Mouse (Mus musculus): ENCODE measurements at regions not wholly inside any gene's neighbourhood (a gene's known extent, or its start where the extent isn't known, plus 50 kb on each side); places are given as distances from the start of the nearest gene placed in this dataset.

DNA sequence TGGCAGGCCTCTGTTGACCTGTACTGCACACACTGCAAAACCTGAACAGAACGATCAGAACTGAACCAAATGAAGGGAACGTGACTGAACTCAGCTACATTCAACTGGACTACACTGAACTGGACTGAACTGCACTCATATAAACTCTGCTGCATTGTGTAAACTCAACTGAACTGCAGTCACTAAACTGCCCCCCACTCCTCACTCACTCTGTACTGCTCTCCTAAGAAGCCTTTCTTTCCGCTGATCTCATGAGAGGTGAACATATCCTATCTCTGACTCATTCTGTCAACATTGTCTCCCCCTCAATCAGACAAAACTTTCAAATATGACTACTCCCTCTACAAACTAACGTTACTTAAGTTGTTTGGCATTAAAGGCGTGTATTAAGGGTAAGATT, 324.5 kb upstream of the Cdh9 start:
- DNase-seq (ENCODE audit: low spot score in 2 of 2) = no peak

DNA sequence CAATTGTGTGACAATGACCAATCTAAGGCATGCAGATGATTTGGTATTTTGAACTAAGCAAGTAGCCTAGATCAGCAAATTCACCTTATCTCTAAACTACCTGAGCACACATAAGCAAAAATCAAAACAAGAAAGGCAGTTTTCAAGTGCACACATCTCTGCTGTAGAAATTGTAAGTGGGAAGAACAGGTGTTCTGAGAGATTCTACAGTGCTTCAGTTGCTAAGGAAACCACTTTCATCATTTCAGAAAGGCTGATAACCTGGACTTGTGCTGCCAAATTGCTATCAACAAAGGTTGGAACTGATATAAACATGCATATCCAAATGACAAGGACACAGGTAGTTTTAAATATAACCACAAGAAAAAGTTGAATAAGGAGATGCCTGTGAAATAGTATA, 322.4 kb upstream of the Cdh9 start:
- DNase-seq (ENCODE audit: low spot score in 2 of 2) = no peak

DNA sequence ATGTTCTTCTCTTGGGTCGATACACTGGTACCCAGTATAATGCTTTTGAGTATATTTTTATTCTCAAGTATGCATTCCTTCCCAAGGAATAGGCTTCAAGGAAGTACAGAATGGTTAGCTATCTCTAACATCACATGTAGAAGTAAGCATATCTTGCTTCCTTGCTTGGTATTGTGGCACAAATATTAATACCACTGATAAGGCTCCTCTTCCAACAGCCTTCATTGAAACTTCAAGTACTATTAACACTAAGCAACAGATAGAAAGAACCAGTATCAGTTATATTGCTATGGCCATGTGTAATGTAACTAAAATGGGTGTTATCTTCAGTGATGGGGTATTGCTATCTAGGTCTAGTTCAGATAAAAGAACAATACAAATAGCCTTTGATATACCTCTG, 316.9 kb upstream of the Cdh9 start:
- no peak for DNase-seq (ENCODE audit: low spot score in 2 of 2)

DNA sequence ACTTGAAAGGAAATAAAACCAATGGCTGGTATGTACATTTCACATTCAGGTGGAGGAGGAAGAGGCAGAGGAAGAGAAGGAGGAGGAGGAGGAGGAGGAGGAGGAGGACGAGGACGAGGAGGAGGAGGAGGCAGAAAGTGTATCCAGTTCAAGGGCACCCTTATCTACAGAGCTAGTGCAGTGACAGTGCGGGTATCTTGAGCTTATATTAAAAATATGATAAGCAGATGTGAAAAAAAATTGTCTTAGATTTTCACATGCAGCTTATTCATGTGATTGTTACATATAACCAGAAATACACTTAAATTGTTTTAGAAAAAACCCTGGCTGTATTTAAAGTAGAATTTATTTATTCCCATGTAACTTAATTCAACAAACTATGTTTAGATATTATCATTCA, 310.8 kb upstream of the Cdh9 start:
- DNase-seq (ENCODE audit: low spot score in 2 of 2) = no peak

DNA sequence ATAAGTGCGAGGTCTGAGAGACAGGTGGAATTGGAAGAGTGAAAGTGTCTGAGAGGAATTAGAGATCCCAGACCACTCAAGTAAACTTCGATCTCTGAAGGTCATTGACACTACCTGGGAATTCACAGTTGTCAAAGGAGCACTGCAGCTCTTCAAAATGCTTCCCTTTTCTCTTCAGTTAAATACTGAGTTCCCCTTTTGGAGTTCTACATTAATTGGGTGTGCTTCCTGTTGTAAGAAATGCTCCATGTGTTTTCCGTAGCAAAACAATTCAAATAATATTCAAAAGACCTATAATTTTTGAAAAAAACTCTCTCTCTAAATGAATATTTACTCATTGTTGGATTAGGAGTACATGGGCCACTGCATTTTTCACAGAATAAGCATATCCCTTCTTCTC, 305.5 kb upstream of the Cdh9 start:
- DNase-seq (ENCODE audit: low spot score in 2 of 2) = no peak

- no peak for DNase-seq (ENCODE audit: low spot score in 2 of 2)
Observed at GRCm38 (mm10) chr15:16446631-16447030, 281.9 kb upstream of the Cdh9 start.

DNA sequence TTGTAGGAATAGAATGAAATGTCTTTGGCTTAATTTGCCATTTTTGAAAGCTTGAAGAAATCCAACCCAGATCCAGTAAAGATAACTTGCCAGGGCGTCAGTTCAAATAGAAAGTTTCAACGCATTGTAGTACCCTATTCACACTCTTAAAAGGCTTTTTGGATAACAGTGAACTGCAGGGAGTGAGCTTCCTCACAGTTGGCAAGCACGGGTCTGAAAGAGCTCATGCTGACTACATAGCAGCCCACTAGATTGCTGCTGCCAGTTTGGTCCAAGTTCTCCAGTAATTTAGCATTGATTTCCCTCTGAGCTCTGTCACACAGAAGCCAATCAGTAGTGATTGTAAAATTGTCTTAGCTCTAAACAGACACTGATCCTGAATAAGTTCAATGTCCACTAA, 237.3 kb upstream of the Cdh9 start:
- DNase-seq (ENCODE audit: low spot score in 2 of 2) = no peak

- no peak for DNase-seq (ENCODE audit: low spot score in 2 of 2)
Observed at GRCm38 (mm10) chr15:16492871-16493270, 235.7 kb upstream of the Cdh9 start.

- peak; percentile 13 to 17 for DNase-seq (ENCODE audit: low spot score in 2 of 2)
Observed at GRCm38 (mm10) chr15:16520556-16520955, 208.0 kb upstream of the Cdh9 start.

DNA sequence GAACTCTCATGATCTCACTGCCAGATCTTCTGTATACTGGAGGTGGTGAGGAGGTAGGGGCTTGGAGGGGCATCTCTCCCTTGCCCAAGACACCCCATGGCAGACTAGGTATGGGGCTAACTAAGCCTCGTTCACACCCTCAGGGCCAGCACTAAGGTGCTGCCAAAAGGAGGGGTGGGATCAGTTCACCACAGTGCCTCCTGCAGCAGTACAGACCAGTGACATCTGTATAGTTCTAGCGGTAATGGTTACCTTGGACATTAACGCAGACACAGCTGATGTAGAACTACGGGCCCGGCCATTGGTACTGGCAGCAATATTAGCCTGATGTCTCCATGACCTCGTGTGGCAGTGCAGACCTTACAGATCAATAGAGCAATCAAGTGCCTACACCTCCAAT, 196.0 kb upstream of the Cdh9 start:
- DNase-seq (ENCODE audit: low spot score in 2 of 2) = no peak

DNA sequence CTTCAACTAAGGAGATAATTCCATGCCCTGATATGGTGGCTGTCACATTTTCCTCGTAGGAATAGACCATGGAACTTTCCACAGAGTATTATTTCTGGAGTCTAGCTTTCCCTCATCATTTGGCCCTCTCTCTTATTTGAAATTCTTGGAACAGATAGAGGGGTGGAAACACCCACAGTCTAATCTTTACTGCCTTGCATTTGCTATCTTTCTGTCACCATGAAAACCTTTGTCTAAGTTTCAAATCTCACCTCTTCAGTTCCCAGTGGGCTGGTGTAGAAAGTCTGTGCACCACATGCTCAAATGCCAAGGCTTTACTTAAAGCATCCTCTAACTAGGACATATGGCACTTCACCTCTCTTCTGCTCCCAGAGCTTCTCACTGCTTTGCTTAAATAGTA, 187.3 kb upstream of the Cdh9 start:
- DNase-seq (ENCODE audit: low spot score in 2 of 2) = peak; percentile 10 to 14

DNA sequence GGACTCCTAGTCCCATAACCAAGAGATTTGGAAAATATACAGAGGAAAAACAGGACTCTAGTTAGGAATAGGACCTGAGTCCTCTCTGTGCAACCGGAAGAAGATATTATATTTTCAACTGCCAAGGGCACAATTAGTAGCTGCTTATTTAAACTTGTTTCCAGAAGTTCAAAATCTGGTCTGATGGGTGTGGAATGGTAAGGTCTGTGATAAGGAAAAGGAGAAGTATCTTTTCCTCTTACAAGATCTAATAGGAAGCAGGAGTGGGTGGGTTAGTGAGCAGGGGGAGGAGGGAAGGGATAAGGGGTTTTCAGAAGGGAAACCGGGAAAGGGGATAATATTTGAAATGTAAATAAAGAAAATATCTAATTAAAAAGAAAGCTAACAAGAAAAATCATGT, 173.4 kb upstream of the Cdh9 start:
- no peak for DNase-seq (ENCODE audit: low spot score in 2 of 2)

DNA sequence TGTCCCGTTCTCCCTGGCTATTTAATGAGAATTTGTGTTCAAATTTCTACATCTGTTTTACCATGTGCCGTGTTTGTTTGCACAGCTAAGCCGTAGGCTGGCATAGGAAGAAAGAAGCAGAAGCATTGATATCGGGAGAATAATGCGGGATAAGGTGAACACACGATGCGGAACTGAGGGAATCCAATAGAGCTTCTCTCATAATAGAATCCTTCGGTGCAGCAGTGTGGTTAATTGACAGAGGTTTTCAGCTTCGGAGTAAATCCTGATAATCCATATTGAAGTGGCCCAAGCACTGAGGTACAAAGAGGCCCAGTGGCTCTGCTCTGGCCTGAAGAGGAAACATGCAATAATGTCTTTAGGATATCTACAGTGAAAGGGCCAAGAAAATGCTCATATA, 172.2 kb upstream of the Cdh9 start:
- DNase-seq (ENCODE audit: low spot score in 2 of 2) = no peak

- no peak for DNase-seq (ENCODE audit: low spot score in 2 of 2)
Observed at GRCm38 (mm10) chr15:16566155-16566732, 162.3 kb upstream of the Cdh9 start.

DNA sequence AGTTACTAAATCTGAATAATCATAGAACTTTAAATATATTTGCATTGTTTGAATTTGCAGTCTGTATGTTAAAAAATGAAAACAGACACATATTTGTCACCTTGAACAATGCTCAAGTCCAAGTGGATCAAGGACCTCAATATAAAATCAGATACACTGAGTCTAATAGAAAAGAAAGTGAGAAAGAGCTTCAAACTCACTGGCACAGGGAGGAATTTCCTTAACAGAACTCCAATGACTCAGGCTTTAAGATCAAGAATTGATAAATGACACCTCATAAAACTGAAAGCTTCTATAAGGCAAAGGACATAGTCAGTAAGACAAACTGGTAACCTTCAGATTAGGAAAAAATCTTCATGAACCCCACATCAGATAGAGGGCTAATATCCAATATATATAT, 161.8 kb upstream of the Cdh9 start:
- no peak for DNase-seq (ENCODE audit: low spot score in 2 of 2)

- DNase-seq (ENCODE audit: low spot score in 2 of 2) = no peak
Observed at GRCm38 (mm10) chr15:16616812-16617211, 111.7 kb upstream of the Cdh9 start.

GRCm38 (mm10) chr15:16629341-16630121, 99.0 kb upstream of the Cdh9 start:
- no peak for DNase-seq (ENCODE audit: low spot score in 2 of 2)

GRCm38 (mm10) chr15:16639631-16640030, 88.9 kb upstream of the Cdh9 start:
- DNase-seq (ENCODE audit: low spot score in 2 of 2) = no peak

DNA sequence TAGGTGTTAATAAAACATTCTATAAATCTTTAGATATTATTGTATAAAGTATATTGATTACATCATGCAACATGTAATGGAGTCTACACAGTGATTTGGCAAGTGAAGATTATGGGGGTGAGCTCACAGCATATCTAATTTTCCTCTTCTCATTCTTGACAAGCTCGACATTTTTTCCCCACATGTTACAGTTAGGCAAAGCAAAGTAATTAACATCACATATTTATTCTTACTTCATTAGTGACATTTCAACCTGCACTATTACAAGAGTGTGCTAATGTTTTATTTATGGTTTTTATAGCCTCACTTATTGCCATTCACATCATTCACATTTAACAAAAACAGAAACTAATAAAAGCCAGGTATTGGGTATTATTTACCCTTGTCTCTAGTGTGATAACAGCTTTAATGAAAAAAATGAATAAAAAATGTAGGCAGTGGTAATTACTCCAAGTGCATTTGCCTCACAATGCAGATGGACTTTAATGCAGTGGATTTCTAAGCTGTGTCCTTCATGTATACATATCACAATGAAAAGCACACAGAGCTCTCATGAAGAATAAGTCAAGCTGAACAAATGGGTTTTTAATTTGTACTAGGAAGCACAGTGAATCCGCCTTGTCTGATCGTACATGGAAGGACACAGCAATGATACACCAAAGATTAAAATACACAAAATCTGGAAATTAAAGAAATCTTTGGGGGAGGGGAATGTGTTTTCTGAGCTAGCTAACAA, 75.5 kb upstream of the Cdh9 start:
- no peak for DNase-seq (ENCODE audit: low spot score in 2 of 2)

- DNase-seq (ENCODE audit: low spot score in 2 of 2) = no peak
Observed at GRCm38 (mm10) chr15:16653690-16654089, 74.9 kb upstream of the Cdh9 start.

GRCm38 (mm10) chr15:16661226-16661625, 67.3 kb upstream of the Cdh9 start:
- DNase-seq (ENCODE audit: low spot score in 2 of 2) = no peak

Data from right cerebral cortex, adult 2 months (tissue).